Mouse (Mus musculus) megakaryocyte, embryonic 14.5 days (primary cell): ENCODE results near the gene Psmb10. TPM values are rescaled to one million over a fixed set of nuclear protein-coding genes. Genes with fewer than 3 reads are reported as not detected.

Experiments used
- H3K27me3 ChIP-seq: replicated peaks from 2 replicates; pipeline ENCODE3; 2012; ENCODE audit warnings: inconsistent platforms
- H3K36me3 ChIP-seq: replicated peaks from 2 replicates; pipeline ENCODE3; 2012; ENCODE audit warnings: low read length, inconsistent platforms, mixed read lengths
- H3K4me1 ChIP-seq: 2 replicates; pipeline ENCODE4 v1.6.1; 2012; ENCODE audit warnings: inconsistent platforms
- H3K4me3 ChIP-seq: replicated peaks from 2 replicates; pipeline ENCODE3; 2012; ENCODE audit warnings: moderate library complexity, mild to moderate bottlenecking, inconsistent platforms
- H3K9me3 ChIP-seq: 2 replicates; pipeline ENCODE4 v1.6.1; 2012; ENCODE audit warnings: inconsistent platforms
- FLI1 ChIP-seq: IDR thresholded peaks from 2 replicates; pipeline ENCODE4 v1.6.1; 2012; ENCODE audit warnings: low read length, inconsistent platforms, mixed read lengths
- GATA1 ChIP-seq: IDR thresholded peaks from 3 replicates; pipeline ENCODE4 v1.6.1; 2012; ENCODE audit warnings: mixed read lengths, low read length, inconsistent platforms, borderline replicate concordance
- polyA plus RNA-seq: library from polyadenylated mRNA; stranded (reverse); fragments of >175 nt; gene quantifications from 2 replicates; pipeline ENCODE4 v1.2.3, GENCODE M21; 2012; ENCODE audit warnings: low replicate concordance; ENCODE audit not compliant: insufficient read depth

Psmb10 gene
- polyA plus RNA-seq, 1 experiment, result 341 TPM

DNA sequence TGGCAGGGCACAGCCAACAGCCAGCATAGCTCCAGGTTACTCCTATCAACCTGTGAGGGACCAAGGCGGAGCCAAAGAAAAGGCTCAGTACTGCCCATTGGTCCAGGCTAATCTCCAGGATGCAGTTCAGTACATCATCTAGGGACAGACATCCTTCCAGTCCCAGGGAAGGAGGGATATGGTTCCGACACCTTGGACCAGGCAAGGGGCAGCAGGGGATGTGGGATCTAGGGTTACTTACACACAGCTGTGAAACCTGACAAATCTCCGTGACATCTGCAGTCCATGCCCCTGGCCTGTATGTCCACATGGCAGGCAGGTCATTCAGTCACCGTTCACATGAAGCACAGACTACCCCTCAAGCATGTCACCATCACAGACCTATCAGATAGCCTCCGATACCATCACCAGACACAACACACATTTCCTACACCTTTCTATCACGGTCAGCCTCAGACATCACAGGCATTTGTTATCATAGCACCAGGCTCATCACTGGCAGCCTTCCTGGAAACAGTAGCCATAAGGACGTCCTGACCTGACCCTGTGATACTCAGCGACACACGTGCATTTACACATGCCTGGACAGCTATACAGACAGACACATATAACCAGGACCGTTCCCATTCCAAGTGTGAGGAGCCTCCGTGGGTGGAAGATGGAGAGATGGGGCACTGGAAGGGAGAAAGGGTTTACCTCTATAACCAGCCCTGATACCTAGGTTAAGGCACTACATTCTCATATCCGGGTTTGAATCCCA is 26.4 kb upstream of the Psmb10 start:
- peaks cover 42% of the 10 kb centered on the region for H3K27me3 ChIP-seq
- TF ChIP-seq FLI1 (no peak), GATA1 (no peak)
- H3K4me1 ChIP-seq, result peaks cover 70% of the 10 kb centered on the region
- no peaks in the 10 kb centered on the region for H3K9me3 ChIP-seq
- H3K36me3 ChIP-seq, result peaks cover 7% of the 10 kb centered on the region
- H3K4me3 ChIP-seq, result peak overlapping the region; percentile 94

DNA sequence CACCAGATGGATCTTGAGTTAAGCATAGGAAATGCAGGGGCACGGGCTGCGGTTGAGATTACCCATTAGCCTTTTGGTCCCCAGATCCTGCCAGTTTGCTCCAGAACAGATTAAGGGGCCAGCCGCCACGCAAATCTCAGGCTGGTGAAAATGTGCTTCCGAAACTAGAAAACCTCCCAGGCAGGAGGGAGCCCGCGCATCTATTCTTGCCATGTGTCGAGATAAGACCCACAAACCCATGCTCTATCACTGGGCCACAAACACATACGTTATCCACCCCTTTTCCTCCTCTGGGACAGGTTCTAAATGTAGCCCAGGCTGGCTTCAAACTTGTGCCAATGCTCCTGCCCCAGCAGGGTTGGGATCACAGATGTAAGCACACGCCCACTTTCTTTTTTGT is 23.3 kb upstream of the Psmb10 start:
- peaks cover 67% of the 10 kb centered on the region for H3K4me1 ChIP-seq

DNA sequence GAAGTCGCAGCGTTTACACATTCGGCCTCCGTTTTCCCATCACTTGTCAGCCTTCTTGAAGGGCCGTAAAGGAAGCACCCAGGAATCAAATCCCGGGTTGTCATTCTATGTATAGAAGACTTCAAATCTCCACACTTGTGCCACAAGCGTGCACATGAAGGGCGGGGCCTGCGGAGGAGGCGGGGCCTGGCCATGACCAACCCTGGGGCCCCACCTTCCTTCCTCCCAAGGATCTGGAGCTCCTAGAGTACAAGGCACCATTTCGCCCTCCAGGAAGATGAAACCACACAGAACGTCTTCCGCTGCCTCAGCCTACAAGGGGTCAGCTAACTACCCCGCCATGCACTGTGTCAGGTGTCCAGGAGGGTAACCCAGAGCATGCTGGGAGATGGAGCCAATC is 22.9 kb upstream of the Psmb10 start:
- H3K36me3 ChIP-seq, result peaks cover 24% of the 10 kb centered on the region
- TF ChIP-seq FLI1 (no peak), GATA1 (no peak)
- peaks cover 63% of the 10 kb centered on the region for H3K4me1 ChIP-seq
- H3K27me3 ChIP-seq, result peaks cover 51% of the 10 kb centered on the region
- H3K4me3 ChIP-seq, result peak overlapping the region; percentile 70
- H3K9me3 ChIP-seq, result no peaks in the 10 kb centered on the region

More for the DNA sequence above, 23.3 kb upstream of the Psmb10 start:
- H3K36me3 ChIP-seq, result peaks cover 19% of the 10 kb centered on the region
- TF ChIP-seq FLI1, result no peak
- no peak for TF ChIP-seq GATA1
- peaks cover 51% of the 10 kb centered on the region for H3K27me3 ChIP-seq
- peak overlapping the region; percentile 70 for H3K4me3 ChIP-seq
- no peaks in the 10 kb centered on the region for H3K9me3 ChIP-seq

DNA sequence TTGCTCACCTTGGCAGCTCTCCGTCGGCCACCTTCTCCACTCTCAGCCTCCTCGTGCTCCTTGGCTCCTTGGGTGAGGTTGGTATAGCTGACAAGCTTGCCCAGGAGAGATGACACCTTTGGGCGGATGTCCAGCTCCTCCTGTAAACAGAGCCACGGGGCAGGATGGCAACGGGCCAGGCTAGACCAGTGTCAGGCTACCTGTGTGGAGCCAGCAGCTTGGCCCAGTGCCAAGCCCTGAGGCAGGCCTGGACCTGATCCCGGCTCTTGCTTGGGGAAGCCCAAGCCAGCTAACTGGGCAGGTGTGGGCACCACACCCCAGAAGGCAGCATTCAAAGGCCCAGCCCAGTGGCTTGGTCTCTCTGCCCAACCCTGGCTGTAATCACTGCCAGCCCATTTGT is 21.1 kb upstream of the Psmb10 start:
- TF ChIP-seq GATA1 (no peak), FLI1 (no peak)
- Histone ChIP-seq H3K36me3 (peaks cover 36% of the 10 kb centered on the region), H3K4me3 (no peak overlapping the region)

DNA sequence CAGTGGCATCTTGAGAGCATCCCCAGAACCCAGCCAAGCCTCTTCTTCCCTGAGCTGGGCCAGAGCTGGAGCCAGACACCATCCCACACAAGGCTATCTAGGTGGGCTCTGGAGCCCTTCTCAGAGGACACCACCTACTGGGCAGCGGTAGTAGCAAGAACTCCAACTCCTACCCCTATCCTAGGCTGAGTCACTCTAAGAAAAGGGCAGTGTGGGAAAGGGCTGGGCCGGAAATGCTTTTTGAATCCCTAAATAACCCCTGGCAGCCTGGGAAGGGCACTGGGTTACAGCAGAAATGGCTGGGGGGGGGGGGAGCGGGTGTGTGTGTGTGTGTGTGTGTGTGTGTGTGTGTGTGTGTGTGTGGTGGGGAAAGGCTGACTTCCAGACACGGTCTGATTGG is 19.6 kb upstream of the Psmb10 start:
- Histone ChIP-seq H3K9me3 (no peaks in the 10 kb centered on the region), H3K4me1 (peaks cover 39% of the 10 kb centered on the region), H3K36me3 (peaks cover 46% of the 10 kb centered on the region), H3K4me3 (no peak overlapping the region), H3K27me3 (peaks cover 24% of the 10 kb centered on the region)
- TF ChIP-seq FLI1 (no peak), GATA1 (no peak)

More for the DNA sequence above, 21.1 kb upstream of the Psmb10 start:
- peaks cover 37% of the 10 kb centered on the region for H3K27me3 ChIP-seq
- H3K9me3 ChIP-seq, result no peaks in the 10 kb centered on the region
- H3K4me1 ChIP-seq, result peaks cover 50% of the 10 kb centered on the region

- TF ChIP-seq GATA1, result no peak
- TF ChIP-seq FLI1, result no peak
- H3K4me1 ChIP-seq, result peaks cover 31% of the 10 kb centered on the region
- H3K36me3 ChIP-seq, result peaks cover 54% of the 10 kb centered on the region
- no peak overlapping the region for H3K4me3 ChIP-seq
- H3K27me3 ChIP-seq, result peaks cover 19% of the 10 kb centered on the region
- H3K9me3 ChIP-seq, result no peaks in the 10 kb centered on the region
Measured at GRCm38 (mm10) chr8:105956556-105956955, 18.3 kb upstream of the Psmb10 start.

DNA sequence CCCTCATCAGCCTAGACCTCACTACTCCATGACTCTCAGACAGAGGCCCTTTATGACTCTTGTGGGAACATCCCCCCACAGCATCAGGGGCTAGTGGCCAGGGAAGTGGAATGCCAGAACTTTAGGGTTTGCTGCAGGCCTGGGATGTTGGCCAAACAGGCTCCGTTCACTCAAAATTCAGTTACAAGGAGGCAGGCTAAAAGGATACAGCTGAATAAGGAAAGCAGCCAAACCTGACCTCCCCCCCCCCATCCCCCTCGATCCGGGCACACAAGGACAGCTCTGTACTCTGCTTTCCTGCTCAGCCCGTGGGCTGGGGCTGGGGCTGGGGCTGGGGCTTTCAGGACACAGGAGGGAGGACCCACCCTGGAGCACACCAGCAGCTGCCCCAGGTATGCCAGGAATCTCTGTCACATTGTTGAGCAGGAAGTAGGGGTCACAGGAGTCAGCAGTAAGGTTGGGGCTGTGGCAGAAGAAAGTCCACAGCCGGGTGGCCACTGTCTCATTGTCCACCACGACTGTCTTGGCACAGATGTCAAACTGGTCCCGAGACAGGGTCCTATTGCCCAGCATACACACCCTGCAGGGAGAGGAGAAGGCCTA is 12.9 kb upstream of the Psmb10 start:
- no peak overlapping the region for H3K4me3 ChIP-seq
- TF ChIP-seq GATA1 (no peak), FLI1 (no peak)
- H3K36me3 ChIP-seq, result peaks cover 82% of the 10 kb centered on the region
- H3K27me3 ChIP-seq, result no peaks in the 10 kb centered on the region
- H3K9me3 ChIP-seq, result no peaks in the 10 kb centered on the region
- H3K4me1 ChIP-seq, result peaks cover 22% of the 10 kb centered on the region

- Histone ChIP-seq H3K27me3 (no peaks in the 10 kb centered on the region), H3K4me1 (peaks cover 17% of the 10 kb centered on the region), H3K4me3 (no peak overlapping the region), H3K36me3 (peaks cover 87% of the 10 kb centered on the region), H3K9me3 (no peaks in the 10 kb centered on the region)
- TF ChIP-seq GATA1, result no peak
- TF ChIP-seq FLI1, result no peak
Measured at GRCm38 (mm10) chr8:105949350-105949749, 11.1 kb upstream of the Psmb10 start.

- Histone ChIP-seq H3K9me3 (no peaks in the 10 kb centered on the region), H3K4me1 (peaks cover 31% of the 10 kb centered on the region), H3K36me3 (peaks cover 62% of the 10 kb centered on the region), H3K27me3 (no peaks in the 10 kb centered on the region), H3K4me3 (no peak within 1 kb of the TSS)
- TF ChIP-seq FLI1 (no peak), GATA1 (no peak)
Measured at GRCm38 (mm10) chr8:105943321-105943739, 5.1 kb upstream of the Psmb10 start, which contains the start of gene Lcat. Gene Lcat (minus strand): TSS chr8:105943382.

DNA sequence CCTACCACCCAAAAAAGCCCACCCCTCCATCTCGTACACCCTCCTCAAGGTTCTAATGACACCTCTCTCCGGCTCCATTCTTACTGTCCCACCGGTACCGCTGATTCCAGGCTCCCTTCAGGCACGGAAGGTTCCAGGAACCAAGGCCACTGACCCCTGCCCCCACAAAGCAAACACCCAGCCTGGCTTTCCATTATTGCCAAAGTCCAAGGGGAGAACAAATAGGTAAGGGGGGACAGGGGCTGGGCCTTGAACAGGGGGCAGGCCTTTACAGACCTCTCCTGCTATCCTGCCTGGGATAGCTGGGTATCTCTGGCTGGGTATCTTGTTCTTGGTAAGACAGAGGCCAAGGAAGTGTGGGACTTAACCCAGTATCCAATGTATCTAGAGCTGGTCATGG is 4.3 kb upstream of the Psmb10 start:
- peaks cover 54% of the 10 kb centered on the region for H3K36me3 ChIP-seq
- TF ChIP-seq FLI1, result no peak
- TF ChIP-seq GATA1, result no peak
- no peaks in the 10 kb centered on the region for H3K27me3 ChIP-seq
- H3K4me3 ChIP-seq, result no peak overlapping the region
- peaks cover 35% of the 10 kb centered on the region for H3K4me1 ChIP-seq
- no peaks in the 10 kb centered on the region for H3K9me3 ChIP-seq

DNA sequence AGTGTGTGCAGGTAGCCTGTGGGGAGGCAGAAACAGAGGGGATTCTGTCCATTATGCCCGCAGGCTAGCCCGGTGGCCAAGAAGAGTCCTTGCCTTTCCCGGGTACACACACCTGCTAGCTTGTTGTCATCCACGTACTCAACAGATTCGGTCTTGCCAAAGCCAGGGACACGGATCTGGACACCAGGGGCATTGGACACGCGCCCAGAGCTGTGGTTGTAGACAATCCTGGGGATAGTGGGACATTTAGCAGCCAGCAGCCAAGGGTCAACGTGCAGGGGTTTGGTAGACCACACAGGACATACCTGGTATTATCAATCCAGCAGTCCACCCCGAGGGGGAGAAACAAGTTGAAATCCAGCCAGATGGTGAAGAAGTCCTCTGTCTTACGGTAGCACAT is 3.8 kb upstream of the Psmb10 start:
- Histone ChIP-seq H3K36me3 (peaks cover 49% of the 10 kb centered on the region), H3K4me1 (peaks cover 38% of the 10 kb centered on the region), H3K4me3 (no peak overlapping the region), H3K27me3 (no peaks in the 10 kb centered on the region), H3K9me3 (no peaks in the 10 kb centered on the region)
- TF ChIP-seq GATA1 (no peak), FLI1 (no peak)
